Mouse (Mus musculus): Measurements from ENCODE around the gene Dab1.

Gene Dab1

GRCm38 (mm10) chr4:103619321-103619945, at the start of gene Dab1:
Gene Dab1, plus strand, starts transcription at chr4:103619359.
- DNase-seq = no peak

- DNase-seq = no peak
Observed at GRCm38 (mm10) chr4:103571721-103572352, 47.3 kb upstream of the Dab1 start.

- no peak for DNase-seq
Observed at GRCm38 (mm10) chr4:103575556-103575955, 43.6 kb upstream of the Dab1 start.

GRCm38 (mm10) chr4:103576305-103576704, 42.9 kb upstream of the Dab1 start:
- no peak for DNase-seq

- DNase-seq = no peak
Observed at GRCm38 (mm10) chr4:103577111-103577815, 41.9 kb upstream of the Dab1 start.

GRCm38 (mm10) chr4:103577821-103578220, 41.3 kb upstream of the Dab1 start:
- DNase-seq = no peak

- DNase-seq = no peak
Observed at GRCm38 (mm10) chr4:103580021-103580420, 39.1 kb upstream of the Dab1 start.

- no peak for DNase-seq
Observed at GRCm38 (mm10) chr4:103615011-103615410, 4.1 kb upstream of the Dab1 start.

- DNase-seq = no peak
Observed at GRCm38 (mm10) chr4:103619946-103620371, 800 bp downstream of the Dab1 start.

GRCm38 (mm10) chr4:103620590-103621155, 1.5 kb downstream of the Dab1 start:
- no peak for DNase-seq

- DNase-seq = no peak
Observed at GRCm38 (mm10) chr4:103621586-103621985, 2.4 kb downstream of the Dab1 start.

GRCm38 (mm10) chr4:103630177-103630576, 11.0 kb downstream of the Dab1 start:
- DNase-seq = no peak

- no peak for DNase-seq
Observed at GRCm38 (mm10) chr4:103636168-103636776, 17.1 kb downstream of the Dab1 start.

- DNase-seq = no peak
Observed at GRCm38 (mm10) chr4:103648209-103648896, 29.2 kb downstream of the Dab1 start.

- no peak for DNase-seq
Observed at GRCm38 (mm10) chr4:103655740-103656139, 36.6 kb downstream of the Dab1 start.

GRCm38 (mm10) chr4:103661386-103661785, 42.2 kb downstream of the Dab1 start:
- DNase-seq = no peak

- no peak for DNase-seq
Observed at GRCm38 (mm10) chr4:103667438-103667837, 48.3 kb downstream of the Dab1 start.

GRCm38 (mm10) chr4:103677195-103677594, 58.0 kb downstream of the Dab1 start:
- DNase-seq = no peak

GRCm38 (mm10) chr4:103678501-103678900, 59.3 kb downstream of the Dab1 start:
- no peak for DNase-seq

- no peak for DNase-seq
Observed at GRCm38 (mm10) chr4:103685136-103685535, 66.0 kb downstream of the Dab1 start.

GRCm38 (mm10) chr4:103691717-103692116, 72.6 kb downstream of the Dab1 start:
- no peak for DNase-seq

- no peak for DNase-seq
Observed at GRCm38 (mm10) chr4:103699755-103700154, 80.6 kb downstream of the Dab1 start.

- no peak for DNase-seq
Observed at GRCm38 (mm10) chr4:103700392-103700791, 81.2 kb downstream of the Dab1 start.
